18 mouse cellular contexts compared by ENCODE assay signal in the genomic region with DNA sequence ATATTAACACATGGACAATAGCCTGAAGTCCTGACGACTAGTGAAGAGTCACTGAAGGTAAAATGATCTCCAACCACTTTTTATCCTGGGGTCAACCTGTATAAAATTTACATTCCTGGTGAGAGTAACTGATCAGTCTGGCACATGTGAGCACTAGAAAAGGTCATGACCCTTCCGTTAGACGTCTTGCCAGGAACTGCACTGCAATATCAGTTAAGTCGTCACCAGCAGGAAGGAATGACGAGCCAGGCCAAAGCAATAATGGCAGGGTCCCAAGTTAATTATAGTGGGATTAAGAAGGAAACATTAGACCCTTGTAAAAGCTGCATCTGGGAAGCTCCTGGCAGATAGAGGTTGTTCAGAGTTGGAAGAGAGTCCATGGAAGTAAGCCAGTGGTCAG.
A peak's percentile ranks its signal among the peaks of the same experiment; 100 is the strongest.
DNase-seq lines count a peak whose midpoint lies in the region; ATAC-seq and TF ChIP-seq lines count a peak whose summit lies in the region.
"Had no signal": no experiment of that assay in that cellular context is flagged by ENCODE, and none has a peak within 500 bp of the region (broad histone marks: within the 10 kb centered on the region; RNA-seq: fewer than 3 reads in every experiment).

No protein-coding gene starts in this region.

- TF ChIP-seq EP300 in heart, postnatal 0 days (IDR thresholded peaks at IDR 0.05; ENCODE audit: low read depth) = no peak

- H3K4me3 ChIP-seq in heart, postnatal 0 days (ENCODE audit: low read depth, low read length) = no peak overlapping the region
- H3K4me3 ChIP-seq in lung, embryonic 15.5 days = no peak overlapping the region
- H3K4me3 ChIP-seq in limb, embryonic 13.5 days = no peak overlapping the region
- H3K4me3 ChIP-seq in hindbrain, embryonic 10.5 days = no peak overlapping the region
- H3K4me3 ChIP-seq: embryonic facial prominence, embryonic 15.5 days; heart, adult 2 months; neural tube, embryonic 12.5 days had no signal

- 22% methylated on average over 5 of the region's 5 CpGs for WGBS in heart, postnatal 0 days
- 34% methylated on average over 5 of the region's 5 CpGs for WGBS in lung, embryonic 15.5 days
- 13% methylated on average over 5 of the region's 5 CpGs for WGBS in limb, embryonic 13.5 days
- WGBS in hindbrain, embryonic 10.5 days = 51% methylated on average over 5 of the region's 5 CpGs

- H3K4me1 ChIP-seq in heart, postnatal 0 days (ENCODE audit: control insufficient read depth, insufficient read depth) = peaks cover 7% of the 10 kb centered on the region
- H3K4me1 ChIP-seq in lung, embryonic 15.5 days = 0 out of 2 replicates have a peak, but pooled peaks cover 10% of the 10 kb centered on the region
- H3K4me1 ChIP-seq in limb, embryonic 13.5 days = peaks cover 22% of the 10 kb centered on the region
- H3K4me1 ChIP-seq in hindbrain, embryonic 10.5 days (replicated peaks) = 0 out of 2 replicates have a peak, but pooled peaks cover 5% of the 10 kb centered on the region
- H3K4me1 ChIP-seq: embryonic facial prominence, embryonic 15.5 days; neural tube, embryonic 12.5 days had no signal

- intact Hi-C loops in heart, postnatal 36 days (cut with DNase I) = no loop called here

- H3K4me2 ChIP-seq in heart, postnatal 0 days (ENCODE audit: low read depth, low read length) = no peak overlapping the region
- no peak overlapping the region for H3K4me2 ChIP-seq in lung, embryonic 15.5 days
- no peak overlapping the region for H3K4me2 ChIP-seq in limb, embryonic 13.5 days (replicated peaks)
- H3K4me2 ChIP-seq: embryonic facial prominence, embryonic 15.5 days; neural tube, embryonic 12.5 days had no signal

- H3K9me3 ChIP-seq in heart, postnatal 0 days (replicated peaks; ENCODE audit: control insufficient read depth, low read length) = no peaks in the 10 kb centered on the region
- H3K9me3 ChIP-seq in lung, embryonic 15.5 days = no peaks in the 10 kb centered on the region
- H3K9me3 ChIP-seq in limb, embryonic 13.5 days = no peaks in the 10 kb centered on the region
- H3K9me3 ChIP-seq in hindbrain, embryonic 10.5 days = no peaks in the 10 kb centered on the region
- H3K9me3 ChIP-seq: embryonic facial prominence, embryonic 15.5 days; neural tube, embryonic 12.5 days had no signal

- no peaks in the 10 kb centered on the region for H3K36me3 ChIP-seq in heart, postnatal 0 days (replicated peaks; ENCODE audit: control insufficient read depth, insufficient read depth, low read length)
- no peaks in the 10 kb centered on the region for H3K36me3 ChIP-seq in lung, embryonic 15.5 days
- no peaks in the 10 kb centered on the region for H3K36me3 ChIP-seq in limb, embryonic 13.5 days
- no peaks in the 10 kb centered on the region for H3K36me3 ChIP-seq in hindbrain, embryonic 10.5 days
- H3K36me3 ChIP-seq: embryonic facial prominence, embryonic 15.5 days; neural tube, embryonic 12.5 days had no signal

- H3K27me3 ChIP-seq in heart, postnatal 0 days (ENCODE audit: control insufficient read depth, insufficient read depth, low read length) = no peaks in the 10 kb centered on the region
- H3K27me3 ChIP-seq in lung, embryonic 15.5 days = no peaks in the 10 kb centered on the region
- H3K27me3 ChIP-seq in limb, embryonic 13.5 days = no peaks in the 10 kb centered on the region
- no peaks in the 10 kb centered on the region for H3K27me3 ChIP-seq in hindbrain, embryonic 10.5 days (ENCODE audit: insufficient read depth, poor library complexity, severe bottlenecking)
- H3K27me3 ChIP-seq: embryonic facial prominence, embryonic 15.5 days; neural tube, embryonic 12.5 days had no signal

- DNase-seq in cerebellum, postnatal 10 days = peak; percentile 29 to 34
- no peak for DNase-seq in cerebellum, postnatal 4 days (ENCODE audit: low spot score in 2 of 2)
- DNase-seq in heart, postnatal 0 days (ENCODE audit: low spot score) = peak; percentile 33
- no peak for DNase-seq in heart, postnatal 36 days
- no peak for DNase-seq in lung, postnatal 4 days
- DNase-seq in hindbrain, embryonic 10.5 days (ENCODE audit: low spot score) = no peak
- DNase-seq: adrenal gland, adult 2 months; cerebellum, adult 8-10 months; heart, adult 2 months; kidney, adult 11 months; liver, postnatal 0 days; right cerebral cortex, postnatal 4 days had no signal

- H3K9ac ChIP-seq in heart, postnatal 0 days (replicated peaks; ENCODE audit: low read depth, low read length) = no peak overlapping the region
- H3K9ac ChIP-seq in lung, embryonic 15.5 days = no peak overlapping the region
- H3K9ac ChIP-seq in limb, embryonic 13.5 days = no peak overlapping the region
- H3K9ac ChIP-seq: embryonic facial prominence, embryonic 15.5 days; liver, postnatal 0 days; neural tube, embryonic 12.5 days had no signal

- TF ChIP-seq CTCF in heart, postnatal 0 days (IDR thresholded peaks at IDR 0.05; ENCODE audit: low read depth) = no peak

- H3K27ac ChIP-seq in heart, postnatal 0 days (ENCODE audit: low read depth) = no peak overlapping the region
- H3K27ac ChIP-seq in lung, embryonic 15.5 days = no peak overlapping the region
- H3K27ac ChIP-seq in limb, embryonic 13.5 days = no peak overlapping the region
- no peak overlapping the region for H3K27ac ChIP-seq in hindbrain, embryonic 10.5 days
- H3K27ac ChIP-seq: embryonic facial prominence, embryonic 15.5 days; heart, adult 2 months; neural tube, embryonic 12.5 days had no signal

- ATAC-seq in heart, postnatal 0 days (ENCODE audit: insufficient read depth, low read depth) = no peak
- peak; percentile 19; the same call in 1 of the 2 replicates for ATAC-seq in lung, embryonic 15.5 days (ENCODE audit: borderline replicate concordance, extremely low read depth, low FRiP score, low TSS enrichment)
- ATAC-seq in limb, embryonic 13.5 days (ENCODE audit: low FRiP score, low read depth) = peak; percentile 84
- ATAC-seq: forebrain, embryonic 16.5 days; hindbrain, embryonic 16.5 days; liver, postnatal 0 days had no signal

Comparison
In these comparisons a context has a peak if more than half of its experiments do, and no peak if none do; other contexts are left out.
1. DNase-seq: peak in cerebellum, postnatal 10 days (2 of 2) and heart, postnatal 0 days (single experiment); none in cerebellum, postnatal 4 days (0 of 2), heart, postnatal 36 days (0 of 2), lung, postnatal 4 days (0 of 2) and hindbrain, embryonic 10.5 days (single experiment).